Mouse (Mus musculus): ENCODE measurements around the gene Ube2s. TPM values are rescaled to one million over a fixed set of nuclear protein-coding genes. Genes with fewer than 3 reads are reported as not detected.
"Not testable (repeated sequence)": the region's sequence is repeated elsewhere in the genome, so short reads cannot be mapped to it uniquely, and the experiment has no call there.

Ube2s gene
- polyA plus RNA-seq, 1 experiment from 2014 or later, result 198 TPM

DNA sequence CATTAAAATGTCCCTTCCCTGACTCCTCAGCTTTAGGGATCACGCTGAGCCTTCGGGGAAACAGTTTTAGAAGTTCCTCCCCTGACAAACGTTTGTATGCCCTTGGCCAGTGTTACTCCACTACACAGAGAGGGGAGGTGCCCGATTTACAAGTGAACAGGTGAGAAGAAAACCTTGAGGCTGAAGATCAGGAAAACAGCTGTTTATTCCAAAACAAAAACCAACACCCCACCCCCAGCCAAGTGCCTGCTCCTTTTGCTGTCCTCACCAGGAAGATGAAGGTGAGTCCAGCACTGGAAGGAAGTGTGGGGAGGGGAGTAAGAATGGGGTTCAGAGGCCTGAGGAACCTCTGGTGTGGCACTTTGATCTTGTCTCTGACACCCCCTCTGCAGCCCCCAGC lies 13.0 kb upstream of the Ube2s start:
- no peak overlapping the region for H3K4me3 ChIP-seq (replicated peaks; ENCODE audit: low read depth, low read length)
- H3K36me3 ChIP-seq (ENCODE audit: insufficient read depth, low read length), result no peaks in the 10 kb centered on the region
- no peak overlapping the region for H3K4me2 ChIP-seq (ENCODE audit: low read length)
- H3K9me3 ChIP-seq (replicated peaks; ENCODE audit: low read length), result no peaks in the 10 kb centered on the region
- no peak overlapping the region for H3K9ac ChIP-seq (ENCODE audit: low read depth, low read length)
- no peak for ATAC-seq (replicated peaks; ENCODE audit: low FRiP score, low read depth)
- TF ChIP-seq CTCF (IDR thresholded peaks at IDR 0.05; ENCODE audit: low read depth), result no peak
- no peak for DNase-seq (ENCODE audit: low spot score)
- no peaks in the 10 kb centered on the region for H3K27me3 ChIP-seq (ENCODE audit: insufficient read depth, low read length)
- 47% methylated on average over 4 of the region's 4 CpGs for WGBS
- H3K27ac ChIP-seq, result no peak overlapping the region
- H3K4me1 ChIP-seq (replicated peaks; ENCODE audit: insufficient read depth, low read length), result no peaks in the 10 kb centered on the region

DNA sequence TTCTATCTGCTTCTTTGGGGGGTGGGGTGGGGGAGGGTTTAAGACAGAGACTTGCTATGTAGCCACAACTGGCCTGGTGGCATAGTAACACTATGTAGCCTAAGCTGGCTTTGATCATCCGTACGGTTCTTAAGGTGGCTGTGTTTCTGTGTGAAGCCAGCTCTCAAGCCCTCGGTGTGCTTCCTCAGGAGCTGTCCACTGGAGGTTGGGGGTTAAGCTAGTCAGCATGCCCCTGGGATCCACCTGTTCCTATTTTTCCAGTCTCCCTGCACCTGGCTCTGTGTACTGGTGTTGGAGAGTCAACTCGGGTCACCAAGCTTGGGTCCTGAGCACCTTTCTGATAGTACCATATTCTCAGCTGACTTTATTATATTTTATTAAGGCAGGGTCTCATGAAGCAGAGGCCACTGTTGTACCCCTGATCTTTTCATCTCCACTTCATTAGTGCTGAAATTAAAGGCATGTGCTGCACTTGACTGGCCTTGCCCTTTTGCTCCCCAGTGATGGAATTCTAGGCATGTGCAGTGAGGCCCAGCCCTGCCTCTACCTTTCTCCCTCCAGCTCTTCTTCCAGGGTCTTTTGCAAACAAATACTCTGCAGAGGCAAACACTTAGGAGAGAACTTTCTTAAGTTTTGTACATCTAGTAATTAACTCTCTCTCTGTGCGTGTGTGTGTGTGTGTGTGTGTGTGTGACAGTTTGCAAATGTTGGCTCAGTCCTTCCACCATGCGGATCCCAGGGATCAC lies 9.9 kb upstream of the Ube2s start:
- TF ChIP-seq CTCF (IDR thresholded peaks at IDR 0.05; ENCODE audit: low read depth), result no peak
- H3K9ac ChIP-seq (ENCODE audit: low read depth, low read length), result no peak overlapping the region
- ATAC-seq (replicated peaks; ENCODE audit: low FRiP score, low read depth) (peak; percentile 74), DNase-seq (ENCODE audit: low spot score) (peak; percentile 40)
- WGBS, result 51% methylated on average over 6 of the region's 6 CpGs
- H3K27ac ChIP-seq, result peak overlapping the region; percentile 37; the same call in 1 of the 2 replicates
- no peak overlapping the region for H3K4me2 ChIP-seq (ENCODE audit: low read length)
- no peaks in the 10 kb centered on the region for H3K36me3 ChIP-seq (ENCODE audit: insufficient read depth, low read length)
- no peak overlapping the region for H3K4me3 ChIP-seq (replicated peaks; ENCODE audit: low read depth, low read length)
- no peaks in the 10 kb centered on the region for H3K9me3 ChIP-seq (replicated peaks; ENCODE audit: low read length)
- H3K27me3 ChIP-seq (ENCODE audit: insufficient read depth, low read length), result no peaks in the 10 kb centered on the region
- H3K4me1 ChIP-seq (replicated peaks; ENCODE audit: insufficient read depth, low read length), result no peaks in the 10 kb centered on the region

DNA sequence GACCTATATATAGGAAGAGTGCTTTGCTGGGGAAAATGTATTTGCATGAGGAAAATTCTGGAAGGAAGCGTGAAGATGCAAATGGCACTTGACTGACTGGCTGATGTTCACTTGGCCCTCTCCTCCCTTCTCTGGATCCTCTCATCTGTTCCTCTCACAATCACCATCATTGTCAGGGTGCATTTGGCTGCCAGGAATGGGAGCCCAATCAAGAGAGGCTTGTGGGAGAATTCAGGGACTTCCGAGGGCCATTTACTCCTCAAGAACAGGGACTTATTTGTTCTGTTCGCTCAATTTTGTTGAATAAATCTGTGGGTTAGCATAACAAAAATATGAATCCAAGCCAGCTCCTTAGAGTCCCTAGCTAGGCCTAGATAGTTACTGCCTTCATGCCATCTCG lies 9.3 kb upstream of the Ube2s start:
- DNase-seq (ENCODE audit: low spot score) (no peak), ATAC-seq (replicated peaks; ENCODE audit: low FRiP score, low read depth) (no peak)
- no peak overlapping the region for H3K9ac ChIP-seq (ENCODE audit: low read depth, low read length)
- 83% methylated on average over 4 of the region's 4 CpGs for WGBS
- no peak overlapping the region for H3K4me3 ChIP-seq (replicated peaks; ENCODE audit: low read depth, low read length)
- TF ChIP-seq CTCF (IDR thresholded peaks at IDR 0.05; ENCODE audit: low read depth), result no peak
- no peaks in the 10 kb centered on the region for H3K27me3 ChIP-seq (ENCODE audit: insufficient read depth, low read length)
- no peak overlapping the region for H3K27ac ChIP-seq
- no peaks in the 10 kb centered on the region for H3K36me3 ChIP-seq (ENCODE audit: insufficient read depth, low read length)
- no peak overlapping the region for H3K4me2 ChIP-seq (ENCODE audit: low read length)
- no peaks in the 10 kb centered on the region for H3K9me3 ChIP-seq (replicated peaks; ENCODE audit: low read length)
- no peaks in the 10 kb centered on the region for H3K4me1 ChIP-seq (replicated peaks; ENCODE audit: insufficient read depth, low read length)

DNA sequence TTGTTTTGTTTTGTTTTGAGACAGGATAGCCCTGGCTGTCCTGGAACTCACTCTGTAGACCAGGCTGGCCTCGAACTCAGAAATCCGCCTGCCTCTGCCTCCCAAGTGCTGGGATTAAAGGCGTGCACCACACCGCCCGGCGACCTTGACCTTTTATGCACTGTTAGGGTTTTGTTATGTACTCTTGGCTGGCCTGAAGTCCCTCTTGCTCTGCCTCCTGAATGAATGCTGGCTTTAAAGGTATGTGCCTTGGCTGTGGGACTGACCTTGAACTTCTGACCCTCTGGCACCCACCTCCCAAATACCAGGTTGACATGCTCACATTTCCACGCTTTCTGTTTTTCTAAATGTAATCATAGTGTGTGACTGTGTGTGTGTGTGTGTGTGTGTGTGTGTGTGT lies 8.5 kb upstream of the Ube2s start:
- H3K27me3 ChIP-seq (ENCODE audit: insufficient read depth, low read length); ATAC-seq (replicated peaks; ENCODE audit: low FRiP score, low read depth); H3K4me3 ChIP-seq (replicated peaks; ENCODE audit: low read depth, low read length); H3K4me2 ChIP-seq (ENCODE audit: low read length); H3K9ac ChIP-seq (ENCODE audit: low read depth, low read length); H3K27ac ChIP-seq; DNase-seq (ENCODE audit: low spot score); H3K4me1 ChIP-seq (replicated peaks; ENCODE audit: insufficient read depth, low read length); H3K36me3 ChIP-seq (ENCODE audit: insufficient read depth, low read length); H3K9me3 ChIP-seq (replicated peaks; ENCODE audit: low read length): not testable (repeated sequence)
- WGBS, result 90% methylated on average over 7 of the region's 7 CpGs

DNA sequence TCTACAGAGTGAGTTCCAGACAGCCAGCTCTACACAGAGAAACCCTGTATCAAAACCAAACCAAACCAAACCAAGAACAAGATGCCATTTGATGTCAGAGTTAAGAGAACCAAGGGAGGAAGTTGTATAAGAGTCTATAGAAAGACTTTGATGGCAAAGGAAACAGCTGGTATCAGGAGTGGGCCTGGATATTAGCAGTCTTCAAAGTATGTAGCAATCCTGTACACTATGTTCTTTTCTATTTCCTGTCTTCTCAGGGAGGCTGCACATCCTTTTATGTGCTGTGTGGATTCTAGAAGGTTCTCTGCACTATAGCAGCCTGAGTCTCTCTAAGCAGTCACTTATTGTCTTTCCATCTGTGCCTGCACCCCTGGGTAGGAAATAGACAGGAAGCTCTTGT lies 4.2 kb upstream of the Ube2s start:
- Histone ChIP-seq H3K27me3 (ENCODE audit: insufficient read depth, low read length) (no peaks in the 10 kb centered on the region), H3K27ac (no peak overlapping the region), H3K4me2 (ENCODE audit: low read length) (no peak overlapping the region), H3K9me3 (replicated peaks; ENCODE audit: low read length) (no peaks in the 10 kb centered on the region), H3K4me3 (replicated peaks; ENCODE audit: low read depth, low read length) (no peak overlapping the region), H3K4me1 (replicated peaks; ENCODE audit: insufficient read depth, low read length) (peaks cover 3% of the 10 kb centered on the region; the same call in 1 of the 2 replicates), H3K36me3 (ENCODE audit: insufficient read depth, low read length) (no peaks in the 10 kb centered on the region), H3K9ac (ENCODE audit: low read depth, low read length) (no peak overlapping the region)
- DNase-seq (ENCODE audit: low spot score) (peak; percentile 46), ATAC-seq (replicated peaks; ENCODE audit: low FRiP score, low read depth) (no peak)
- no peak for TF ChIP-seq CTCF (IDR thresholded peaks at IDR 0.05; ENCODE audit: low read depth)

DNA sequence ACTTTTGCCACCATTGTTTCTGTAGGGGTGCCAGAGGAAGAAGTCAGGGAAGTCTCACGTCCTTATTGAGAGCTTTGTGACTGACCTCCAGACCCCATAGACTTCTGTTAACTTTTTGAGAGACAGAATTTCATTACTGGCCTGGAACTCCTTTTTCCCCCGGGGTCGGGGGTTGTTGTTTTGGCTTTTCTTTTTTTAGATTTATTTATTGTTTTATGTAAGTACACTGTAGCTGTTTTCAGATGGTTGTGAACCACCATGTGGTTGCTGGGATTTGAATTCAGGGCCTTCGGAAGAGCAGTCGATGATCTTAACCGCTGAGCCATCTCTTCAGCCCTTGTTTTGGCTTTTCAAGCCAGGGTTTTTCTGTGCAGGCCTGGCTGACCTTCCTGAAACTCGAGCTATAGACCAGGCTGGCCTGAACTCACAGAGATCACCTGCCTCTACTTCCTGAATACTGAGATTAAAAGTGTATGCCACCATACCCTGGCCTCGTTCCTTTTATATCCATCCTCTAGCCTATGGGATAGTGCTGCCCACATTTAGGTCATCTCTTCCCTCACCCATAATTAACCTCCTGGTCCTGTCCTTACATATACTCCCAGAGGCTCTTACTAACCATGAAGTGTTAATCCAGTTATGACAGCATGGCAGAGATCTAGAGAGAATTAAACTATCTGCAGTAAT lies 858 bp upstream of the Ube2s start:
- Histone ChIP-seq H3K36me3 (ENCODE audit: insufficient read depth, low read length) (peaks cover 3% of the 10 kb centered on the region; the same call in 1 of the 2 replicates), H3K9ac (ENCODE audit: low read depth, low read length) (peak overlapping the region; percentile 62), H3K4me1 (replicated peaks; ENCODE audit: insufficient read depth, low read length) (peaks cover 15% of the 10 kb centered on the region), H3K4me3 (replicated peaks; ENCODE audit: low read depth, low read length) (peak overlapping the region; percentile 41), H3K27me3 (ENCODE audit: insufficient read depth, low read length) (no peaks in the 10 kb centered on the region), H3K4me2 (ENCODE audit: low read length) (peak overlapping the region; percentile 71), H3K9me3 (replicated peaks; ENCODE audit: low read length) (no peaks in the 10 kb centered on the region), H3K27ac (peak overlapping the region; percentile 94)
- DNase-seq (ENCODE audit: low spot score) (no peak), ATAC-seq (replicated peaks; ENCODE audit: low FRiP score, low read depth) (no peak)
- WGBS, result 25% methylated on average over 8 of the region's 8 CpGs
- no peak for TF ChIP-seq CTCF (IDR thresholded peaks at IDR 0.05; ENCODE audit: low read depth)
